Mouse (Mus musculus): ENCODE data around the gene Cdc42.

DNA sequence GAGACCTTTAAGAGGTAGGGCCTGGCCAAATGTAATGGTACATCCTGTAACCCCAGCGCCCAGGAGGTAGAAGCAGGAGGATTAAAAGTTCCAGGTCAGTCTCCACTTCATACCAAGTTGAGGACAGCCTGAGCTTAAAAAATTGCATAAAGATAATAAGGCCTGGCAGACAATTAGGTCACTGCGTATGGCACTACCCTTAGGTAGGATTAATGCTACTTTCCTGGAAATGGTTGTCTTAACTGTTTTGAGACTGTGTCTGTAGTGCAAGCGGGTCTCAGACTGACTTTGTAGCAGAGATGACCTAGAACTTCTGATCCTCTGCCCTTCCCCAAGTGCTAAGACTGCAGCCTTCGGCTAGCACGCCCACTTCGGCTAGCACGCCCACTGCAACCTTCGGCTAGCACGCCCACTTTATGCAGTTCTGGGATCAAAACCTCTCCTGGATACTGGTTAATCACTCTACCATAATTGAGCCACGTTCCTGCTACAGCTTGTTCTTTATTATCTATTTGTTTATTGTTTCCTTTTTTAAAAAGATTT, 22.3 kb upstream of the Cdc42 start:
- TF ChIP-seq CTCF (IDR thresholded peaks at IDR 0.05; ENCODE audit: control insufficient read depth, insufficient read depth, insufficient replicate concordance, low read depth, low read length): no peak
- TF ChIP-seq POLR2A (IDR thresholded peaks at IDR 0.05; ENCODE audit: control insufficient read depth, low read depth, low read length): no peak

Measured in testis, adult 2 months (tissue).